Mouse (Mus musculus): ENCODE measurements at regions not wholly inside any gene's neighbourhood (a gene's known extent, or its start where the extent isn't known, plus 50 kb on each side); places are given as distances from the start of the nearest gene placed in this dataset.
"Not testable (repeated sequence)": the region's sequence is repeated elsewhere in the genome, so short reads cannot be mapped to it uniquely, and the experiment has no call there.

DNA sequence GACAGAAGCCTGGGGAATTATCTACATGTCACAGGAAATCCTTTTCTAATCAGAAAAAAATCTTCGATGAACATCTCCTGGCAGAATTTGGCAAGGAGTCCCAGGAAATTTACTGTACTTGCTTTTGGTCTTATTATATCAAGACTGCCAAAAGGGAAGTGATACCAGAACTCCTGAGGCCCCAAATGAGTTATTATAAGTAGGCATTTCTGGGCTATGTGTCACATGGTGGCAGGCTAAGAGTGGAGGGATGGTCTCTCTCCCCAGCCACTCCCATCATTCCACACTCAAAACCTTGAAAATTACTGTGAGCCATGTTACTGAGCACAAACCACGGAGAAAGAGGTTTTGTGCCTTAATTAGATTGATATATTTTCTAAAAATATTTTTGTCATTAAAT lies 94.0 kb upstream of the Cdk6 start:
- no peak for DNase-seq (ENCODE audit: low spot score in 2 of 2)

DNA sequence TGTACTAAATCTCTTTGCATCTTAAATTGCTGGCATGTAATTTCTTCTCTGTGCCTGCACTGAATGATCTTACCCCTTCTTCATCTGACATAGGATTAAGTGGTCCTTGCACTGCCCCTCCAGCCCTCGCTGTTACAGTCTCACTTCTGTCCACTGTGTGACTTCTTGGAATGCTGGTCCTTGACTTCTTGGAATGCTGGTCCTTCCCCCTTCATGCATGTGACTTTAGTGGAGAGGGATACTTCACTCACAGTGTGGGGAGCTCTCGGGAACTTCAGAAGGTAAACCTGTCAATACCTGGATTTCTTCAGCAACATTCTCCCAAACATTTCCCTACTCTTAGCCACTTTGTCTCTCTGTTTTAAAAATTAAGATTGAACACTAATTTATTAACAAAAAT lies 91.0 kb upstream of the Cdk6 start:
- no peak for DNase-seq (ENCODE audit: low spot score in 2 of 2)

GRCm38 (mm10) chr5:3260289-3260688 lies 81.0 kb upstream of the Cdk6 start:
- DNase-seq (ENCODE audit: low spot score in 2 of 2): no peak

GRCm38 (mm10) chr5:3264988-3265738 lies 76.1 kb upstream of the Cdk6 start:
- not testable (repeated sequence) for DNase-seq (ENCODE audit: low spot score in 2 of 2)

GRCm38 (mm10) chr5:3267021-3267420 lies 74.3 kb upstream of the Cdk6 start:
- DNase-seq (ENCODE audit: low spot score in 2 of 2): no peak

GRCm38 (mm10) chr5:3269760-3270159 lies 71.5 kb upstream of the Cdk6 start:
- no peak for DNase-seq (ENCODE audit: low spot score in 2 of 2)

DNA sequence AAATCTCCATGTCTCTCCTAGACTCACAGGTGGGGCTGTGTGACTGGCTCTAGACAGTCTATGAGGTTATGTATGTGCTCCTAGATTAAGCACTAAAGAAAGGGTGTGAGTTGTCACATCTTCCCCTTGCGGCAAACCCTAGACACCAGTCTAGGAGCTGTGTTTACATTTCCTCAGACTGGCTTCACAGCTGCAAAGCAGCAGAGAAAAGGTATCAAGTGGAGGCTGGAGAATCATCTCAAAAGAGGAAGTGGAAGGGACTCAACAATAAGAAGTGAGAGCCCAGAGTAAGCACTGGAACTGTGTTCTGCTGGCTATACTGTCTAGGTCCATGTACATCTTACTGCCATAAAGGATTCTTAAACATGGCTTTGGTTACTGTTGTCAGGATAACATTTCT lies 68.1 kb upstream of the Cdk6 start:
- not testable (repeated sequence) for DNase-seq (ENCODE audit: low spot score in 2 of 2)

- DNase-seq (ENCODE audit: low spot score in 2 of 2): not testable (repeated sequence)
These were observed 64.0 kb upstream of the Cdk6 start for GRCm38 (mm10) chr5:3277241-3277640.

DNA sequence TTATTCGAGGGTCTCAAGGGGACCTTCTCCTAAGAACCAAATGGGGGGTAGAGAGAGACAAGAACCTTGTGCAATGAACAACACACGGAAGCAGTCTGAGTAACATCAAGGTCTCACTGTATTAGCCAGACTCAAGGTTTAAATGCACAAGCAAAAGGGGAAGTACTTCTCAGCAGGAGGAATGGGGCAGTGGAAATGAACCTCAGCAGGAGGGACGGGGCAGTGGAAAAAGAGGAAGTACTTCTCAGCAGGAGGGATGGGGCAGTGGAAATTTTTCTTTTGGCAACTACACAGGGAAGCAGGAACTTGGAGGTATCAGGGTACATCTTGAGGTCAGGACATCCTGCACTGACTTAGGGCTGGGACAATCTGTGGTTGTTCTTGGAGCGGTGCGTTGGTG lies 62.3 kb upstream of the Cdk6 start:
- DNase-seq (ENCODE audit: low spot score in 2 of 2): not testable (repeated sequence)

GRCm38 (mm10) chr5:3281911-3282506 lies 59.3 kb upstream of the Cdk6 start:
- not testable (repeated sequence) for DNase-seq (ENCODE audit: low spot score in 2 of 2)

DNA sequence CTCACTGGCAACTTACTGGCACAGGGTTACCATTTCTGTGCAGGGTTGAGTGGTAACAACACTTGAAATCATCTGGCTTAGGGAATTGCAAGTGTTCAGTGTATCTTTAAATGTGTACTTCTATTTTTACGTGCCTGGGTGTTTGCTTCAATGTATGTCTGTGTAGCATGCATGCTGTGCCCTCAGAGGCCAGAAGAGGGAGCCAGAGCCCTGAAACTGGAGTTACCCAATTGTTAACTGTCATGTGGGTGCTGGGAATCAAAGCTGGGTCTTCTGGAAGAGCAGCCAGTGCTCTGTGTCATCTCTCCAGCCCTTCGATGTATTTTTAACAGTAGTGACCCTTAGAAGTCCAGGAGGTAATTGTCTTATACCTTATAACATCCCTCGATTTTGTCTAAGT lies 58.2 kb upstream of the Cdk6 start:
- no peak for DNase-seq (ENCODE audit: low spot score in 2 of 2)

DNA sequence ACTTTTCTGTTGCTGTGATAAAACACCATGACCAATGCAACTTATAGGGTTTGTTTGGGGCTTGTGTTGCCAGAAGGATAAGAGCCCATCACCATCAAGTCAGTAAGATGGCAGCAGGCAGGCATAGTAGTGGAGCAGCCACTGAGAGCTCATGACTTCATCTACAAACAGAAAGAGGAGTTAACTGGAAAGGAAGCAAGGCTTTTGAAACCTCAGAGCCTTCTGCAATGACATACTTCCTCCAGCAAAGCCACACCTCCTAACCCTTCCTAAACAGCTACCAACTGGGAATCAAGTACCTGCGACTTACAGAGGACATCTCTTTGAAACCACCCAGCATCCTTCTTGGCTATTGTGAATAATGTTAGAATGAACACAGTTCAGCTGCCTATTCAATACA lies 57.0 kb upstream of the Cdk6 start:
- not testable (repeated sequence) for DNase-seq (ENCODE audit: low spot score in 2 of 2)

DNA sequence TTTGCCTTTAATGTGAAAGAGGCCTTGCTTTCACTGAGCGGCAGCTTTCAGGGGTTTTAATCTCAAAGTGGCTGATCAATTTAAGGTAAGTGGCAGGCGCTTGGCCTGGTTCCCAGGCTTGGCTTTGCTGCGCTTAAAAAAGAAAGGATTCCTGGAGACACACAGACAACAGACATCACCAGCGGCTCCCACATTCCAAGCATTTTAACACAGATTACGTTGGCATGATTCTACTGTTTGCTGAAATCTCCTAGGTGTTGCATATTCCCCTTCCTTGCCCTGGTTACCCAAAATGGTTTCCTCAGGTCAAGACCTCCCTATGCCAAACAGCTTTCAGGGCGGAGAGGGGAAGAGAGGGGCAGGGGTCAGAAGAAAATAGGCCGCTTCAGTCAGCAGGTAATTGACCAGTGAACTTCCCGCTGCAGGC lies 51.3 kb upstream of the Cdk6 start:
- DNase-seq (ENCODE audit: low spot score in 2 of 2): not testable (repeated sequence)
